Comparison of ENCODE assay signal across 12 mouse cellular contexts in the genomic region with DNA sequence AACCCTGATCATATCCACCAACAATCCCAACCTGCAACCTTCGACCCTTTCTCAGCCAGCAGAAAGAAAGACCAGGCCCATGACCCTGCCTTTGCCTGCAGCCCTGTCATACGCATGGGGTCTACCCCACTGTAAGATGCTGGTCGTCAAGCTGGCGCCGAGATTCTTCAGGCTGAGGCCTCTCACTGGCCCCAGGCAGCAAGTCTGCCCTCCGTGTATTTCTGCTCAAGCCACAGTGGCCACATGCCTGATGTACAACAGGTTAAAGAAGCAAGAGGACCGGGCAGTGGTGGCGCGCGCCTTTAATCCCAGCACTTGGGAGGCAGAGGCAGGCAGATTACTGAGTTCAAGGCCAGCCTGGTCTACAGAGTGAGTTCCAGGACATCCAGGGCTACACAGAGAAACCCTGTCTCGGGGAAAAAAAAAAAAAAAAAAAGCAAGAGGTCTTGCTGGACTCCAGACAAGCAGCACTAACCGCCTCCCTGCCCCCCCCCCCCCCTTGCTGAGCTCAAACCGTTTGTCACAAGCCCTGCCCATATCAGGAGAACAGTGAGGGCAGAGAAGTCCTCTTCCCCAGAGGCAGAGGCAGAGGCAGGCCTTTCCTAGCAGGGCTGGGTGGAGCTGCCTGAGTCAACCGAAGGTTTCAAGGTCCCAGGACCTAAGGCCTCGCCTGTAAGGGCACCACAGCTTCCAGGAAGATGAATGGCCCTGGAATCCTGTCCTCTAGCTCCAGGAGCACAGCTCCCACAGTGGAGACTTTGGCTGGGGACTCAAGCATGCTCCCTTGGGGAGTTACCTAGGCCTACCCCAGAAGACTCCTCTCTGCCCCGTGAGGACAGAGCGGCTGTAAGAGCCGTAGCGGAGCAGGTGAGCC. TPM values are rescaled to one million over a fixed set of nuclear protein-coding genes. Genes with fewer than 3 reads are reported as not detected.
DNase-seq lines count a peak whose midpoint lies in the region; ATAC-seq and TF ChIP-seq lines count a peak whose summit lies in the region.
"Had no signal": no experiment of that assay in that cellular context is flagged by ENCODE, and none has a peak within 500 bp of the region (broad histone marks: within the 10 kb centered on the region; RNA-seq: fewer than 3 reads in every experiment).

No protein-coding gene starts in this region.

- no peak overlapping the region for H3K4me2 ChIP-seq in liver, postnatal 0 days (ENCODE audit: low read depth, low read length)
- H3K4me2 ChIP-seq: heart, embryonic 11.5 days; kidney, embryonic 15.5 days; liver, embryonic 15.5 days had no signal

- TF ChIP-seq EP300 in liver, postnatal 0 days (IDR thresholded peaks at IDR 0.05; ENCODE audit: low read depth) = no peak

- H3K9me3 ChIP-seq in liver, postnatal 0 days (ENCODE audit: low read length) = no peaks in the 10 kb centered on the region
- H3K9me3 ChIP-seq: kidney, embryonic 15.5 days; liver, embryonic 15.5 days; megakaryocyte, embryonic 14.5 days had no signal

- no peak overlapping the region for H3K27ac ChIP-seq in liver, postnatal 0 days (ENCODE audit: low read depth)
- H3K27ac ChIP-seq: kidney, embryonic 15.5 days; liver, embryonic 15.5 days had no signal

- H3K27me3 ChIP-seq in liver, postnatal 0 days (ENCODE audit: insufficient read depth, low read length) = 0 out of 2 replicates have a peak, but pooled peaks cover 4% of the 10 kb centered on the region

- 73% methylated on average over 17 of the region's 19 CpGs for WGBS in liver, postnatal 0 days (ENCODE audit: insufficient replicate concordance)

- no peak overlapping the region for H3K9ac ChIP-seq in liver, postnatal 0 days (replicated peaks)
- H3K9ac ChIP-seq: kidney, embryonic 15.5 days; liver, embryonic 15.5 days had no signal

- no peak for TF ChIP-seq CTCF in liver, postnatal 0 days (IDR thresholded peaks at IDR 0.05; ENCODE audit: low read depth)

- peaks cover 39% of the 10 kb centered on the region for H3K36me3 ChIP-seq in liver, postnatal 0 days (replicated peaks; ENCODE audit: insufficient read depth, low read length)

- 0 out of 2 replicates have a peak, but pooled peaks cover 2% of the 10 kb centered on the region for H3K4me1 ChIP-seq in liver, postnatal 0 days (ENCODE audit: insufficient read depth)

- H3K4me3 ChIP-seq in liver, postnatal 0 days (ENCODE audit: low read depth, low read length) = no peak overlapping the region
- H3K4me3 ChIP-seq: kidney, embryonic 15.5 days; liver, embryonic 15.5 days; megakaryocyte, embryonic 14.5 days had no signal

- no peak for ATAC-seq in liver, postnatal 0 days
- ATAC-seq in megakaryocyte-erythroid progenitor cell, adult 5-6 weeks (replicated peaks; ENCODE audit: low FRiP score, low TSS enrichment, poor library complexity, severe bottlenecking) = 0 out of 2 replicates have a peak, but pooled peaks have one; percentile 24

- DNase-seq in liver (peak; percentile 36), ES-CJ7 (ENCODE audit: low read depth, low spot score) (peak; percentile 14)
- no peak for DNase-seq in liver, postnatal 0 days
- peak; percentile 59 for DNase-seq in adrenal gland, postnatal 25 days
- no peak for DNase-seq in layer of hippocampus, adult 8-10 months (ENCODE audit: low spot score in 2 of 2)
- DNase-seq in testis, postnatal 14 days (ENCODE audit: low spot score) = no peak
- DNase-seq in kidney, adult 18-20 months = no peak

RNA-seq across cellular contexts. Expression of gene Pank4, which starts 18.6 kb away (rescaled TPM):
- 10.9 and 11.4 TPM in 2 replicates for polyA plus RNA-seq in liver, postnatal 0 days (2015; fragmentation: Nextera tagmentation; extraction: Ambion mirVana)
- total RNA-seq in adrenal gland, postnatal 25 days (2021) = 33.6 and 33.8 TPM in 2 replicates
- total RNA-seq in megakaryocyte-erythroid progenitor cell, adult 5-6 weeks (2014; fragmentation: Nextera tagmentation) = 71.5 and 97.3 TPM in 2 replicates
- 34.6 and 35.9 TPM in 2 replicates for total RNA-seq in megakaryocyte-erythroid progenitor cell, adult 5-6 weeks (2017)
- 10 to 100 TPM; 34.4 to 46.8 (median 42.3) TPM for total RNA-seq in layer of hippocampus, adult 8-10 months (2022)

RNA-seq across cellular contexts. Expression of gene Hes5, which starts 21.8 kb away (rescaled TPM):
- 0.15 and 0.21 TPM in 2 replicates for polyA plus RNA-seq in liver, postnatal 0 days (2015; fragmentation: Nextera tagmentation; extraction: Ambion mirVana)
- total RNA-seq in adrenal gland, postnatal 25 days (2021) = not detected in 2 replicates
- total RNA-seq in megakaryocyte-erythroid progenitor cell, adult 5-6 weeks (2014; fragmentation: Nextera tagmentation) = not detected in 2 replicates
- total RNA-seq in megakaryocyte-erythroid progenitor cell, adult 5-6 weeks (2017) = not detected in 2 replicates
- 10 to 100 TPM; 15.1 to 33.7 (median 22.6) TPM for total RNA-seq in layer of hippocampus, adult 8-10 months (2022)

RNA-seq across cellular contexts. Expression of gene Tnfrsf14, which starts 54.1 kb away (rescaled TPM):
- 17.2 and 20.0 TPM in 2 replicates for polyA plus RNA-seq in liver, postnatal 0 days (2015; fragmentation: Nextera tagmentation; extraction: Ambion mirVana)
- total RNA-seq in adrenal gland, postnatal 25 days (2021) = 2.1 and 5.9 TPM in 2 replicates
- 133 and 270 TPM in 2 replicates for total RNA-seq in megakaryocyte-erythroid progenitor cell, adult 5-6 weeks (2014; fragmentation: Nextera tagmentation)
- 78.8 and 149 TPM in 2 replicates for total RNA-seq in megakaryocyte-erythroid progenitor cell, adult 5-6 weeks (2017)
- 1 to 10 TPM; 1.6 to 5.2 (median 3.8) TPM for total RNA-seq in layer of hippocampus, adult 8-10 months (2022)

Comparison
In these comparisons a context has a peak if more than half of its experiments do, and no peak if none do; other contexts are left out.
1. DNase-seq: peak in liver (single experiment), ES-CJ7 (single experiment) and adrenal gland, postnatal 25 days (single experiment); none in liver, postnatal 0 days (single experiment), layer of hippocampus, adult 8-10 months (0 of 2), testis, postnatal 14 days (single experiment) and kidney, adult 18-20 months (single experiment).
2. RNA of gene Hes5, which starts 21.8 kb away (total RNA-seq): 15.1 to 33.7 TPM in layer of hippocampus, adult 8-10 months; not detected in adrenal gland, postnatal 25 days and not detected in megakaryocyte-erythroid progenitor cell, adult 5-6 weeks; every median in the first group is over 10 times any median in the second.
3. RNA of gene Tnfrsf14, which starts 54.1 kb away (total RNA-seq): 78.8 to 270 TPM in megakaryocyte-erythroid progenitor cell, adult 5-6 weeks; 2.1 to 5.9 TPM in adrenal gland, postnatal 25 days and 1.6 to 5.2 TPM in layer of hippocampus, adult 8-10 months; every median in the first group is over 10 times any median in the second.